Mouse (Mus musculus) testis, adult 2 months (tissue): ENCODE results near the gene Daam1.

Experiments used
- CTCF ChIP-seq: fragments of 200-500 bp; IDR thresholded peaks from 2 replicates; pipeline ENCODE4 v1.5.1; 2012; ENCODE audit warnings: low read depth, mild to moderate bottlenecking, inconsistent platforms, low read length, moderate library complexity; ENCODE audit not compliant: control insufficient read depth, insufficient read depth, insufficient replicate concordance
- POLR2A ChIP-seq: fragments of 200-500 bp; IDR thresholded peaks from 2 replicates; pipeline ENCODE4 v1.6.1; 2012; ENCODE audit warnings: low read depth, mild to moderate bottlenecking, inconsistent platforms, low read length, moderate library complexity; ENCODE audit not compliant: control insufficient read depth

GRCm38 (mm10) chr12:71945844-71946243 is 115.0 kb downstream of the Daam1 start:
- TF ChIP-seq CTCF (no peak), POLR2A (no peak)
